Comparison of ENCODE assay signal across 14 mouse cellular contexts in genomic region chr2:131715381-131715780, GRCm38 (mm10).
DNase-seq lines count a peak whose midpoint lies in the region.
"Had no signal": no experiment of that assay in that cellular context is flagged by ENCODE, and none has a peak within 500 bp of the region (broad histone marks: within the 10 kb centered on the region; RNA-seq: fewer than 3 reads in every experiment).

No protein-coding gene starts in this region.

- peak; percentile 58 to 66 for DNase-seq in cerebellum, postnatal 10 days
- DNase-seq in cerebellum, adult 8-10 months, result no peak
- DNase-seq in cerebellum, postnatal 25 days, result peak; percentile 38 to 57
- no peak for DNase-seq in cerebellum, adult 18-20 months
- DNase-seq in heart, adult 11 months, result peak; percentile 64
- no peak for DNase-seq in heart, adult 18-20 months
- DNase-seq: adrenal gland, adult 8-10 months; adrenal gland, postnatal 14 days; adrenal gland, postnatal 36 days; B cell, adult 2 months; cerebellum, adult 11 months; cerebellum, adult 2 months; cerebellum, adult 9-11 months; forebrain, postnatal 0 days had no signal

Comparison
In these comparisons a context has a peak if more than half of its experiments do, and no peak if none do; other contexts are left out.
1. DNase-seq: peak in cerebellum, postnatal 10 days (2 of 2), cerebellum, postnatal 25 days (2 of 2) and heart, adult 11 months (single experiment); none in cerebellum, adult 8-10 months (single experiment), cerebellum, adult 18-20 months (0 of 2) and heart, adult 18-20 months (0 of 2).